Mouse (Mus musculus): ENCODE results near the gene Olfr390. TPM values are rescaled to one million over a fixed set of nuclear protein-coding genes. Genes with fewer than 3 reads are reported as not detected.

Gene Olfr390
- not detected for total RNA-seq (2021)
- long read RNA-seq, experiment 1 = 0 reads
- long read RNA-seq, experiment 2 = 0 reads

- no peak for DNase-seq
Observed at GRCm38 (mm10) chr11:73782664-73783063, at the start of gene Olfr390. Olfr390 (plus strand) TSS chr11:73782964.

GRCm38 (mm10) chr11:73759115-73759514 is 23.6 kb upstream of the Olfr390 start:
- DNase-seq = no peak

- DNase-seq = no peak
Observed at GRCm38 (mm10) chr11:73780613-73781012, 2.2 kb upstream of the Olfr390 start, which contains the start of gene Olfr389. Olfr389 (minus strand) TSS chr11:73780713.

GRCm38 (mm10) chr11:73802952-73803351 is 20.2 kb downstream of the Olfr390 start, which contains the start of gene Olfr391-ps:
Olfr391-ps (minus strand) TSS chr11:73803052.
- no peak for DNase-seq

- no peak for DNase-seq
Observed at GRCm38 (mm10) chr11:73816949-73817348, 34.2 kb downstream of the Olfr390 start, which contains the start of gene Olfr392. Olfr392 (minus strand) TSS chr11:73817049.

Other genes with a start within 250 kb of the Olfr390 start
- not detected for gene Olfr385, start 190.0 kb upstream of the Olfr390 start, total RNA-seq (2021)
- gene Olfr384, start 184.4 kb upstream of the Olfr390 start, total RNA-seq (2021) = not detected
- gene Zfp735, start 94.2 kb upstream of the Olfr390 start, total RNA-seq (2021) = not detected
- not detected for gene Olfr389, start 2.3 kb upstream of the Olfr390 start, total RNA-seq (2021)
- gene Olfr391-ps, start 20.1 kb downstream of the Olfr390 start, total RNA-seq (2021) = not detected
- gene Olfr392, start 34.1 kb downstream of the Olfr390 start, total RNA-seq (2021) = not detected
- not detected for gene Olfr393, start 68.5 kb downstream of the Olfr390 start, total RNA-seq (2021)
- gene Olfr394, start 107.8 kb downstream of the Olfr390 start, total RNA-seq (2021) = not detected
- not detected for gene Olfr395, start 126.3 kb downstream of the Olfr390 start, total RNA-seq (2021)
- gene Olfr23, start 153.7 kb downstream of the Olfr390 start, total RNA-seq (2021) = not detected
- gene Olfr397, start 177.9 kb downstream of the Olfr390 start, total RNA-seq (2021) = not detected
- not detected for gene Olfr398, start 207.4 kb downstream of the Olfr390 start, total RNA-seq (2021)

Measured in gastrocnemius, postnatal 10 days (tissue).